Mouse (Mus musculus) spleen, postnatal 14 days (tissue): ENCODE data around the gene Nlrp3.

Source experiments
- DNase-seq, 2 experiments: peaks; one replicate each; pipeline ENCODE4 v3.0.0; 2021 to 2022; ENCODE audit warnings: low spot score in 2 of 2

The Nlrp3 gene

GRCm38 (mm10) chr11:59614120-59614519 lies 72.8 kb downstream of the Nlrp3 start:
- DNase-seq = no peak
